Mouse (Mus musculus) liver, embryonic 13.5 days (tissue): ENCODE measurements around the gene Samd3. TPM values are rescaled to one million over a fixed set of nuclear protein-coding genes. Genes with fewer than 3 reads are reported as not detected.

Experiments used
- ATAC-seq: fragments of 200-750 bp; cut with Nextera tagmentation; 2 replicates; pipeline ENCODE4 v1.8.0; 2017; ENCODE audit warnings: low read depth, mild to moderate bottlenecking, moderate number of reproducible peaks, moderate library complexity
- DNase-seq: peaks from one replicate; pipeline ENCODE4 v3.0.0; 2022
- H3K27ac ChIP-seq: fragments of 300-500 bp; sonication (generic); 2 replicates; pipeline ENCODE4 v1.5.1; 2015; ENCODE audit warnings: moderate library complexity, mild to moderate bottlenecking, inconsistent platforms
- H3K27me3 ChIP-seq: fragments of 300-500 bp; sonication (generic); 2 replicates; pipeline ENCODE4 v1.6.1; 2015; ENCODE audit warnings: mild to moderate bottlenecking, inconsistent platforms
- H3K36me3 ChIP-seq: fragments of 300-500 bp; sonication (generic); 2 replicates; pipeline ENCODE4 v1.6.1; 2015; ENCODE audit warnings: mild to moderate bottlenecking, inconsistent platforms
- H3K4me1 ChIP-seq: fragments of 300-500 bp; sonication (generic); replicated peaks from 2 replicates; pipeline ENCODE4 v1.6.1; 2015; ENCODE audit warnings: inconsistent platforms
- H3K4me2 ChIP-seq: fragments of 300-500 bp; sonication (generic); 2 replicates; pipeline ENCODE4 v1.6.1; 2015; ENCODE audit warnings: inconsistent platforms, mild to moderate bottlenecking, moderate library complexity
- H3K4me3 ChIP-seq: fragments of 300-500 bp; sonication (generic); replicated peaks from 2 replicates; pipeline ENCODE4 v1.5.1; 2015; ENCODE audit warnings: mild to moderate bottlenecking, inconsistent platforms
- H3K9ac ChIP-seq: fragments of 300-500 bp; sonication (generic); 2 replicates; pipeline ENCODE4 v1.6.1; 2015; ENCODE audit warnings: mild to moderate bottlenecking, inconsistent platforms
- H3K9me3 ChIP-seq: fragments of 300-500 bp; sonication (generic); replicated peaks from 2 replicates; pipeline ENCODE4 v1.6.1; 2016; ENCODE audit warnings: inconsistent platforms
- WGBS: fragments of 180-500 bp; shearing (Covaris S2); methylation state at CpG from one replicate; pipeline ENCODE4 v1.1.7; 2015; ENCODE audit not compliant: insufficient replicate concordance; 5-methylcytosine and 5-hydroxymethylcytosine counted together
- polyA plus RNA-seq: library from polyadenylated mRNA; unstranded; fragments of >200 nt; fragmentation: Nextera tagmentation; extraction: Ambion mirVana; gene quantifications from 2 replicates; pipeline ENCODE4 v1.2.1, GENCODE M21; 2015

Gene Samd3
- polyA plus RNA-seq: not detected in 2 replicates

- ATAC-seq: no peak
- DNase-seq: no peak
- Histone ChIP-seq H3K27ac (no peak within 1 kb of the TSS), H3K4me3 (no peak within 1 kb of the TSS), H3K4me2 (no peak within 1 kb of the TSS), H3K4me1 (no peaks in the 10 kb centered on the region), H3K9me3 (no peaks in the 10 kb centered on the region), H3K36me3 (no peaks in the 10 kb centered on the region), H3K27me3 (no peaks in the 10 kb centered on the region), H3K9ac (no peak within 1 kb of the TSS)
- WGBS: 44% methylated on average over 4 of the region's 4 CpGs
These were observed at the start of gene Samd3 for GRCm38 (mm10) chr10:26229488-26229887. Samd3 (plus strand) TSS chr10:26229707.

DNA sequence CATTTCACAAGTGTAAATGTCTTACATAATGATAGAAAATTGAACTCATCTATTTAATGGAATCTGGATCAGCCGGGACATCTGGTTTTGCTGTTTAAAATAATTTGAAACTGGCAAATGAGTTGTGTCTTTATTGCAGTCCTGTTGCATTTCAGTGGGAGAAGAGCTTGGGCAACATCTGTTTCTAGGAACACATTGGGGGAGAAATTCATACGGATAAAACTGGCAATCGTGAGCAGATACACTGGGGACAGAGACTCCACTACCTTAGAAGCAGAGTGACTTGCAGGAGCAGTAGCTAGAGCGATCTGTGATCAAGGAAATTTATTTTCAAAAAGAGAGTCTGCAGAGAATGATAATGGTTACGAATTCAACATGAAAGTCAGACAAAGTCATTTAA lies 44.2 kb upstream of the Samd3 start:
- WGBS: 70% methylated on average over 5 of the region's 5 CpGs
- DNase-seq: no peak
- H3K4me3 ChIP-seq: no peak overlapping the region
- no peaks in the 10 kb centered on the region for H3K9me3 ChIP-seq
- no peaks in the 10 kb centered on the region for H3K4me1 ChIP-seq
- H3K9ac ChIP-seq: no peak overlapping the region
- H3K4me2 ChIP-seq: no peak overlapping the region
- ATAC-seq: no peak
- no peaks in the 10 kb centered on the region for H3K27me3 ChIP-seq
- H3K27ac ChIP-seq: no peak overlapping the region
- H3K36me3 ChIP-seq: no peaks in the 10 kb centered on the region

DNA sequence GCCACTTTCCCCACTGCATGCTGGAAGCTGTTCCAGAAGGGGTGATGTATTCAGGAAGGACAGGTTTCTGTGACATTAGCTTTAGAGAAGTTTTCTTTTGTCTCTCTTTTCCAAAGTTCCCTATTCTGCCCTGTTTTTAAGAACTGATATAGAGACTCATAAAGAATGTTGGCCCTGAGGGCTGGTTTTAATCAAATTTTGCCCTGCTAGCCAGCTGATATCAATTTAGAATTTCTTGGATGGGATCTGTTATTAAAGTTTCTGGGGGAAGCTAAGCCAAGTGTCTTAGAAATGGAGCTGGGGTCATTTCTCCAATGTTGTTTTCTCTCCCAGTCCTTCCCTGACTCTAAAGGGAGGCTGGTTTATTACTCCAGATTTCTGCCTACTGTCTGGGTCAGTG lies 38.7 kb upstream of the Samd3 start:
- H3K4me3 ChIP-seq: no peak overlapping the region
- H3K27ac ChIP-seq: no peak overlapping the region
- no peaks in the 10 kb centered on the region for H3K27me3 ChIP-seq
- no peaks in the 10 kb centered on the region for H3K4me1 ChIP-seq
- ATAC-seq (no peak), DNase-seq (no peak)
- H3K9me3 ChIP-seq: no peaks in the 10 kb centered on the region
- no peak overlapping the region for H3K9ac ChIP-seq
- H3K4me2 ChIP-seq: no peak overlapping the region
- H3K36me3 ChIP-seq: no peaks in the 10 kb centered on the region

GRCm38 (mm10) chr10:26194892-26195291 lies 34.6 kb upstream of the Samd3 start:
- 56% methylated on average over 1 of the region's 1 CpGs for WGBS
- no peak for ATAC-seq
- Histone ChIP-seq H3K27me3 (no peaks in the 10 kb centered on the region), H3K9ac (no peak overlapping the region), H3K4me1 (no peaks in the 10 kb centered on the region), H3K9me3 (no peaks in the 10 kb centered on the region), H3K36me3 (no peaks in the 10 kb centered on the region), H3K4me2 (no peak overlapping the region), H3K4me3 (no peak overlapping the region), H3K27ac (no peak overlapping the region)
- DNase-seq: no peak

DNA sequence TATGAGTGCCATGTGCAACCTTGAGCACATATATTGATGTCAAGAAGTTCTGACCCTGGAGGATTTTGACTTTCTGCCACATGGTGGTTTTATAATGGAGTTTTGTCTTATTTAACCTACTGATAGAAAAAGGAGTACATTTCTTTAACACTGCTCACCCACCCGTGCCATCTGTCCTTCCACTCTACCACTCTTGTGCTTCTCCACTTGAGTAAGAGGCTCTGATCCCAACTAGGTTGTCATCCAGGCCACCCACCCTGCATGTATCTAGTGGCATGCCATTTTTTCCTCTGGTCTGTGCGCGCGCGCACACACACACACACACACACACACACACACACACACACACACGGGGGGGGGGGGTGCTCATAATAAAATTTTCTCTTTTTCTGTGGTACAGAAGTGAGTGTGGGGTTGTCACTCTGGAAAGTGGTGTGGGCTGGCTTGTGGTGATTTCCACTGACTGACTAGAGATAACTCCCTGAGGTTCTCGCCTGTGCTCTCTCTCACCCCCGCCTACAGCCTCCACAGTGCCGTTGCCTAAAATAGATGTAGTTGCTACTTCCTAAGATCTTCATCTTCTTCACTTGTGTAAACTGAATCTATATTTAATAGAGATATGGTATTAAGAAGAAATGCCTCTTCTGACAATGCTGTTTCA lies 26.7 kb upstream of the Samd3 start:
- WGBS: 66% methylated on average over 9 of the region's 9 CpGs
- no peak for ATAC-seq

GRCm38 (mm10) chr10:26220729-26221128 lies 8.8 kb upstream of the Samd3 start:
- no peaks in the 10 kb centered on the region for H3K4me1 ChIP-seq
- H3K27ac ChIP-seq: no peak overlapping the region
- DNase-seq (no peak), ATAC-seq (no peak)
- H3K9ac ChIP-seq: no peak overlapping the region
- H3K4me2 ChIP-seq: no peak overlapping the region
- no peaks in the 10 kb centered on the region for H3K36me3 ChIP-seq
- H3K9me3 ChIP-seq: no peaks in the 10 kb centered on the region
- WGBS: 62% methylated on average over 4 of the region's 4 CpGs
- no peak overlapping the region for H3K4me3 ChIP-seq
- no peaks in the 10 kb centered on the region for H3K27me3 ChIP-seq

More for the DNA sequence above, 26.7 kb upstream of the Samd3 start:
- H3K27ac ChIP-seq: no peak overlapping the region
- DNase-seq: no peak
- no peak overlapping the region for H3K4me2 ChIP-seq
- H3K9me3 ChIP-seq: no peaks in the 10 kb centered on the region
- H3K27me3 ChIP-seq: no peaks in the 10 kb centered on the region
- H3K36me3 ChIP-seq: no peaks in the 10 kb centered on the region
- H3K9ac ChIP-seq: no peak overlapping the region
- no peak overlapping the region for H3K4me3 ChIP-seq
- H3K4me1 ChIP-seq: no peaks in the 10 kb centered on the region

DNA sequence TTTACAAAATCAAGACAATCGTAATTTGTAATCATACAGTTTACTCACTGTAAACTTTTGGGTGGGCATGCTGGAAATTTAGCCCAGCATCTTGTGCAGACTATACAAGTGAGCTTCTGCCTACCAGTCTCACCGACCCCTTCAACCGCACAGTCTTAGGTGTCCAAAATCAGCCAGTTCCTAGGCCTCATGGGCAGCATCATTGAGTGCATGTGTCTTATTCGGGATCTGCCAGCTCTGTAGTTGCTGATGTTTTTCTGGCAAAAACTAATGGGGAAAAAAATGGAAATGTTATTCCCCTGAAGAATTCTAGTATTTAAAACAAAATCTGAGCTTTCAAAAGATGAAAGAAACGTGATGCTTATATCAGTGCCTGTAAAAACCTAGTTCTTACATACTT lies 3.3 kb upstream of the Samd3 start:
- Histone ChIP-seq H3K27me3 (no peaks in the 10 kb centered on the region), H3K4me1 (no peaks in the 10 kb centered on the region), H3K9ac (no peak overlapping the region), H3K9me3 (no peaks in the 10 kb centered on the region), H3K4me3 (no peak overlapping the region), H3K36me3 (no peaks in the 10 kb centered on the region), H3K27ac (no peak overlapping the region), H3K4me2 (no peak overlapping the region)
- DNase-seq (no peak), ATAC-seq (no peak)
- 66% methylated on average over 5 of the region's 5 CpGs for WGBS

- 61% methylated on average over 2 of the region's 2 CpGs for WGBS
- DNase-seq (no peak), ATAC-seq (no peak)
- H3K27ac ChIP-seq: no peak overlapping the region
- H3K4me3 ChIP-seq: no peak overlapping the region
- H3K27me3 ChIP-seq: no peaks in the 10 kb centered on the region
- no peak overlapping the region for H3K9ac ChIP-seq
- no peaks in the 10 kb centered on the region for H3K9me3 ChIP-seq
- H3K36me3 ChIP-seq: no peaks in the 10 kb centered on the region
- H3K4me2 ChIP-seq: no peak overlapping the region
- H3K4me1 ChIP-seq: no peaks in the 10 kb centered on the region
These were observed 2.8 kb upstream of the Samd3 start for GRCm38 (mm10) chr10:26226734-26227133.

GRCm38 (mm10) chr10:26228187-26228586 lies 1.3 kb upstream of the Samd3 start:
- DNase-seq: no peak
- Histone ChIP-seq H3K9me3 (no peaks in the 10 kb centered on the region), H3K4me2 (no peak overlapping the region), H3K36me3 (no peaks in the 10 kb centered on the region), H3K27me3 (no peaks in the 10 kb centered on the region), H3K4me1 (no peaks in the 10 kb centered on the region), H3K9ac (no peak overlapping the region), H3K27ac (no peak overlapping the region), H3K4me3 (no peak overlapping the region)
- no peak for ATAC-seq

- H3K36me3 ChIP-seq: no peaks in the 10 kb centered on the region
- no peaks in the 10 kb centered on the region for H3K4me1 ChIP-seq
- H3K9me3 ChIP-seq: no peaks in the 10 kb centered on the region
- WGBS: 59% methylated on average over 3 of the region's 3 CpGs
- no peak overlapping the region for H3K4me3 ChIP-seq
- DNase-seq (no peak), ATAC-seq (no peak)
- no peak overlapping the region for H3K9ac ChIP-seq
- H3K27ac ChIP-seq: no peak overlapping the region
- no peaks in the 10 kb centered on the region for H3K27me3 ChIP-seq
- H3K4me2 ChIP-seq: no peak overlapping the region
These were observed 2.7 kb downstream of the Samd3 start for GRCm38 (mm10) chr10:26232071-26232653.

DNA sequence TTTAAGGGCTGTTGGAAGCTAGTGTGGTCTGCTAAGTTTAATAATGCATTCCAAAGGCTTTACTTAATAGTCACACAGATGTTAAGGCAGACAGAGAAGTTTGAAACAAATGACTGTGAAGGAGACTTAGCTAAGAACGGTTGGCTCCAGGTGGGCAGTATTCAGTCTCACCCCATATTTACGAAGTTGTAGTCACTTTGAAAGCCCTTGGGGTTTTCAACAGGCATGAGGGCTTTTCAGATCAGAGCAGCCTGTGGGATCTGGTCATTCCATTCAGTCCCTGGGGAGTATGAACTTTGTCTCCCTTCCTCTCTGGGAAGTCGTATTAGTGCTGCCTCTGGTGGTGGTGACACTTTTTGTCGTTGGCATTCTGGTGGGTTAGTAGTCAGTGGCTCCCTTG lies 9.1 kb downstream of the Samd3 start:
- no peak for DNase-seq
- Histone ChIP-seq H3K4me3 (no peak overlapping the region), H3K4me1 (no peaks in the 10 kb centered on the region), H3K27ac (no peak overlapping the region), H3K36me3 (no peaks in the 10 kb centered on the region), H3K9me3 (no peaks in the 10 kb centered on the region), H3K4me2 (no peak overlapping the region), H3K27me3 (no peaks in the 10 kb centered on the region), H3K9ac (no peak overlapping the region)
- no peak for ATAC-seq
- 36% methylated on average over 4 of the region's 4 CpGs for WGBS

DNA sequence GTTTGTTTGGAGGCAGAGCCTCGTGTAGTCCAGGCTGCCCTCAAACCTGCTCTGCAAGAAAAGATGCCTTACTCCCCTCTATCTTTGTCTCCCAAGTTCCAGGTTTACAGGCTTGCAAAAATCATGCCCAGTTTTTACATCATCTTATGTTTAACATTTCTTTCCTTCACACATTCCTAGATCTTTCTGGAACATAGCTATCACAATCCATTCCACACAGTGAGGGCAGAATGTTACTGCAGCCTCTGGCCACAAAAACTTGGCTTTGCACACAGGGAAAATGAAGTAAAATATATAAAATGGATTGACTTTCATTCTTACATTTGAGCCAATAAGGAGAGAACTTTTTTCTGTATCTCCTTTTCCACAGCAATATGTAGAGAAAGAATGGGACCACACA lies 9.6 kb downstream of the Samd3 start:
- no peaks in the 10 kb centered on the region for H3K36me3 ChIP-seq
- no peak overlapping the region for H3K4me3 ChIP-seq
- H3K9me3 ChIP-seq: no peaks in the 10 kb centered on the region
- ATAC-seq (no peak), DNase-seq (no peak)
- H3K27ac ChIP-seq: no peak overlapping the region
- H3K27me3 ChIP-seq: no peaks in the 10 kb centered on the region
- 48% methylated on average over 1 of the region's 1 CpGs for WGBS
- H3K4me2 ChIP-seq: no peak overlapping the region
- H3K9ac ChIP-seq: no peak overlapping the region
- no peaks in the 10 kb centered on the region for H3K4me1 ChIP-seq
